Mouse (Mus musculus) right cerebral cortex, postnatal 4 days (tissue): ENCODE data around the gene Per1.
"Not testable (repeated sequence)": the region's sequence is repeated elsewhere in the genome, so short reads cannot be mapped to it uniquely, and the experiment has no call there.

Experiments
- DNase-seq: peaks from one replicate; pipeline ENCODE4 v3.0.0-alpha.2; 2022

Per1 gene

DNA sequence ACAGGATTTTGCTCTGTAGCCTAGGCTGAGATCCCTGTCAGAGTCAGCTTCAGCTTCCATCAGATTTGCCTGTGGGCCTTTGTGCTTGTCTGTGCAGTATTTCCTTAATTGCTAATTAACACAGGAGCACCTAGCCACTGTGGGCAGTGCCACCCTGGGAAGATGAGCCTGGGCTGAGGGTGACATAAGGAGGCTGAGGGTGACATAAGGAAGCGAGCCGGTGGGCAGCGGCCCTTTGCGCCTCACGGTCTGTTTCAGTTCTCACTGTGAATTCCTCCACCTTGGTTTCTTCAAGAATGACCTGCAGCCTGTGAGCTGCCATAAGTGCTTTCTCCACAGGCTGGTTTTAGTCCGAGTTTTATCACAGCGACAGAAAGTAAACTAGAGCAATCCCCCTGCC, 13.4 kb upstream of the Per1 start:
- no peak for DNase-seq

DNA sequence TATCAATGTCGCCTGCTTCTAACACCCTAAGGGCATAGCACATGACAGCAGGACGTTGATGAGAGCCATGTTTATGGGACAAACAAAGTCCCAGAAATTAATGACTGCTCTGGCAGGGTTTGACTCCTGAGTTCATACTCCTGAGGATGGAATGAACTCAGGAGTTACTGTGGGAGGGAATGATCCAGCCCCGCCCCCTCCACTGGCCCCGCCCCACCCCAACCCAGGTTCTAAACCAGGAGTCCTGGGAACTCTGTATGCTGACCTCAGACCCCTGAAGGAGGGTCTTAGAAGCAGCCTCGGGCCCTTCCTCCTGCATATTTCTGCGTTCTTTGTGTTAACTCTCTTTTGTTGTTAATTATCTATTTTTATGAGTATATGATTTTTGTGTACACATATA, 9.4 kb upstream of the Per1 start:
- DNase-seq = no peak

DNA sequence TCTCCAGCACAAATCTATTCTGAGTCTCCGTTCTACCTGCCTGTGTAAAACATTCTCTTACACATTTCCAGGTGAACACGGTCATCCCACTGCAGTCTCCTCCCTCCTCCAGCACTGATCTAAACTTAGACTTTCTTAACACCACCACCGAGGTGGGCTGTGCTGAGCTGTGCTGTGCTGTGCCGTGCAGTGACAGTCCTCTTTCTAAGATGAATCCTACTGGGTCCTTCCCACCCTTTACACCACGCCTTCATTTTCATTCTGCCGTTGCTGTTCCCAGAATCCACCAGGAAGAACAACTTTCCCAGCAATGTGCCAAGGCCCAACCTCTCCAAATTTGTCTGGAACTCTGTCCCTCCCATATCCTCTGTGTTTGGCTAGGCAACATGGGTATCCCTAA, 8.6 kb upstream of the Per1 start:
- DNase-seq = no peak

DNA sequence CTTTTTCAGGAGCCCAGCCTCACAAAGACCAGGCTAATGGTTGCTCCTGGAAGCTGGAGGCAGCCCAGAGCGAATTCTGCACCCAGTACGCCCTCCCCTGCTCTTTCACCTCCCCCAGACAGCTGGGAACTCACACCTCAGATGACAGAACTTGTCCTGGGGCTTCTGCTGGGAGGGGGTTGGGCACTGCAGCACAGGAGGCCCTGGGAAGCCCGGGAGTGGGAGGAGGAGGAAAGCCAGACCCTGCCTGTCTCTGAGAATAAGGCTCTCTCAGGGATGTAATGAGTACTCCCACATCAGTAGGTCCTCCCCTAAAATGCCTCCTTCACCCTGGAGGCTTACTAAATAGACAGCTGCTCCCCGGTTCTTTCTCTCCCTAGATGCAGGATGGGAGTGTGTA, 7.9 kb upstream of the Per1 start:
- no peak for DNase-seq

DNA sequence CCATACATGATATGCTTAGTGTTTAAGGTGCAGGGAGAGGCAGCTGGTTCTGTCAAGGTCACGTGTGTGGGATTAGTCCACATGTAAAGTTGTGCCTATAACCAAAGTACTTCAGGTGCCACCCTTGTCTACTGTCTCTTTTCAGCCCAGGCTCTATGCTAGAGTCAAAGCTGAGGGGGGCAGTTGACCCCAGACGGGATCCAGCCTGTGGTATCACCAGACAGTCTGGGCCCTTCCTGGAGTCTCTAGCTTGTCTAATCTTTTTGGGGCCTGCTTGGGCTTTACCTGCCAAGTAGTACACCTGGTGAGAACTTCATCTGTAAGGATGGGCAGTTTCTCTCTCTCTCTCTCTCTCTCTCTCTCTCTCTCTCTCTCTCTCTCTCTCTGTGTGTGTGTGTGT, 7.4 kb upstream of the Per1 start:
- DNase-seq = no peak

DNA sequence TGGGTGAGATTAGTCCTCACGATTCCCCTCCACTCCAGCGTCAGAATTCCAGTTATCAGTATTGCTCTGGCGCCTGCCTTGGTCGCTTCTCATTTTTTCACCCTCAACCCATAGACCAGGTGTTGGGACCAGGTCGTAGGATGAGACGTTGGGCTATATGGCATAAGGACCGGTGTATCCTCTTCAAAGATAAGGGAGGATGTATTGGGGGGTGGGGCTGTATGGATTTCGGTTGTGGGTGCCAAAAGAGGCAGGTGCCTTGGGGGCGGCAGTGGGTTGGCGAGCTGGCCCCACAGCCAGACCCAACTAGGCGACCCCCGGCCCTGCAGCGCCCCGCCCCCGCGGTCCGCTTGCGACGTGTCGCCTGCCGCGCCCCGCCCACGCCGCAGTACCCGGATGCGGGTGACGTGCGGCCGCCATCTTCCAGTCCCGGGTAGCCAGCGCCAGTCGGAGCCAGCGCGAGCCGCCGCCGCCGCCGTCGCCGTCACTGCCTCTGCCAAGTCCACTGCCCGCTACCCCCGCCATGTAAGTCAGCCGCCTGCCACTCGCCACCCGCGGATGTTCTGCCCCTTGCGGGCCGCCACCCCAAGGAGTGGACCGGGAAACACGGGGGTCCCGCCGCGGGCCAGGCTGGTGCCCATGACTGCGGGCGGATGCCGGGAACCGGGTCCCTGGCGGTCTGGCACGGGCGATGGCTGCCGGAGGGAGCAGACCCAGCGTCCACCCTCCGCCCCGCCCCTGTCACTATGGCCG, 6.7 kb upstream of the Per1 start, which contains the start of gene Vamp2:
Gene Vamp2 (plus strand): TSS at position 388 of the 753 bp plus-strand sequence.
- DNase-seq = peak; percentile 95

DNA sequence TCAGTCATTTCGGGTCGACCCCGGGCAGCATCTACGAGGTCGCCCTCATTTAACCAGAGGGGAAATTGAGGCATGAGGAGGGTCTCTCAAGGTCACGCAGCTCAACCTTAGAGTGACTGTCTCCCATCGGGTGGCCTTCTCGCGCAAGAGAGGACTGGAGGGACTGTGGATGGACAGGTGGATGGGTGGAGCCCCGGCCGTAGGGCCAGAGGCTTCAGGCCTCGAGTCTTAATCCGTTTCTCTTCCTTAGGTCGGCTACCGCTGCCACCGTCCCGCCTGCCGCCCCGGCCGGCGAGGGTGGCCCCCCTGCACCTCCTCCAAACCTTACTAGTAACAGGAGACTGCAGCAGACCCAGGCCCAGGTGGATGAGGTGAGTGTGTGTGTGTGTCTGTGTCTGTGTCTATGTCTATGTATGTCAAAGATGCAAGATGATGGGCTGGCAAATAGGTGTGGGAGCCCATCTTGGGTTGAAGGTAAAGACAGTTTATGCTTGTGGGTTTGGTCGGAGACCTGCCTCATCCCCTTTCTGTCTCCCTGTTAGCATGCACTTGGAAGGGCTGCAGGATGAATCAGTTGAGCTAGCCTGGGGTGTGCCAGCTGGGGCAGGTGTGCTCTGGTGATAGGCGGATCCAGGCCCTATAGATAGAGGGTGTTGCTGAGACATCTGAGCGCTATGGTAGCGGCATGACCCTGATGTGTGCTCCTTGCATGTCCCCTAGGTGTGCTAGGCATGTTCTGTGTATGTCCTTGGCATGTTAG, 6.0 kb upstream of the Per1 start:
- DNase-seq = no peak

DNA sequence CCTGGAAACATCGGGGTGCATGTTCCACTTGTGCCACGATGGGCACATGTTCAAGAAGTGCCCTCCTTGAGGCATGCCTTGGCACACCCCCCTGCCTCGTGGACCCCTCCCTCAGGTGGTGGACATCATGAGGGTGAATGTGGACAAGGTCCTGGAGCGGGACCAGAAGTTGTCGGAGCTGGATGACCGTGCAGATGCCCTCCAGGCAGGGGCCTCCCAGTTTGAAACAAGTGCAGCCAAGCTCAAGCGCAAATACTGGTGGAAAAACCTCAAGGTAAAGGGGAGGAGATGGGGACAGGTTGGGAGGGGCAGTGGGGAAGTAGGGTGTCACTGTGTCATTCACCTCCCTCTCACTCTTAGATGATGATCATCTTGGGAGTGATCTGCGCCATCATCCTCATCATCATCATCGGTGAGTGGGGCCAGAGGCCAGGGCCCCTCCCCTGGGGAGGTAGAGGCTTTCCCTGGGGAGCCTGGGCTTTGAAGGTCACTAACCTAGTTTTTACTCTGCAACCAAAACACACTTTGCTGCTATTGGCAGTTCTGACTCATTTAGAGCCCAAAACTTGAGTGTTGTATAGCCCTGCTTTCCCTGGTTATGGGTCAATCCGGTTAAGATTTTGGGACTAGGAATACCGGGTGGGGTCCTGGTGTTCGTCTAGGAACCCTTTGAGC, 5.3 kb upstream of the Per1 start:
- no peak for DNase-seq

DNA sequence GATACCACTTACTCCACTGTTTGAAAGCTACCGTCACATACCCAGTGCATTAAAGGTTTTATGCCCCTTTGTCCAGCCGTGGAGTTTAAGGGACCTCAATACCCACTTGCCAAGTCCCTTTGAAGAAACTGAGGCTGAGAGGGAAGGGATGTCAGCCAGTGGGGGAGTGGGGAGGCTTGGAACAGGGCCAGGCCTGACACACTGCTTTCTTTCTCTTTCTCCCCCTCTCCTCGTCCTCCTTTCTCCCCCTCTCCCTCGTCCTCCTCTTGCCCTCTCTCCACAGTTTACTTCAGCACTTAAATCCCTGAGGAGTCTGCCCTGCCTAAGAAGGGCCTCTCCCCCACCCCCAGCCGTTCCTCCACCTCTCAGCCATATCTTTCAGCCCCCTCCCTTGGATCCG, 4.7 kb upstream of the Per1 start:
- DNase-seq = no peak

DNA sequence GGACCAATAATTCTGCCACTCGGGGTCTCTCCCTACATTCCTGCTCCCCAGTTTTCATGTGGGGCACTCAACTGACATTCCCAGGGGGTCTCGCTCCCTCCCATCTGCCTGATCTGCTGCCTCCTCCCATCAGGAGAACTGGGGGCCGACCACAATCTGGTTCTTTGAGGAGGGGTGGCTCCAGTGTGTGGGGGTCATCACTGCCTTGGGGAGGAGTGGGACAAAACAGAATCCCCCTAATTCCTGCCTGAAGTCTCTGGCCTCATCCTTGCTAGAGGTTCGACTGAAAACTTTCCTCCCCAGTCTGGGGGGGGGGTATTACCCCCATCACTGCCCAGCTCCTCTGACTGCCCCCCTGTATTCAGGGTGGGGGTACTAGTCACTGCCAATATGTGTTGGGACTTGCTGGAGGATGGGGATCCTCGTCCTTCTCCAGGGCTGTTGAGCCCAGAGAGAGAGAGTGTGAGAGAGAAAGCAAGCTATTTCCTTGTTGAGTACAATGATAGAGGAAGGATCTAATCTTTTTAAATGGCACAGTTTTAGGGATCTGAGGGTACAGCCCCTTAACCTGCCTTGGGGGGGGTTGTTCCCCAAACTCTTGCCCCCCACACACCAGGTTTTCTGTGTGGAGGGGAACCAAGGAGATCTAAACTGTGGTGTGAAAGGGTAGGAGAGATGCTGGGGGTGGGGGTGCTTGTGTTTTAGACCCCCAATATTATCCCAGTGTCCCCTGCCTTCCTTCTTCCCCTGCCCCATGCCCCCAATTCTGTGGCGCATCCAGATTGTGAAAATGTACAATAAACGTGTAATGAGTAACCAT, 3.2 kb upstream of the Per1 start:
- DNase-seq = no peak

DNA sequence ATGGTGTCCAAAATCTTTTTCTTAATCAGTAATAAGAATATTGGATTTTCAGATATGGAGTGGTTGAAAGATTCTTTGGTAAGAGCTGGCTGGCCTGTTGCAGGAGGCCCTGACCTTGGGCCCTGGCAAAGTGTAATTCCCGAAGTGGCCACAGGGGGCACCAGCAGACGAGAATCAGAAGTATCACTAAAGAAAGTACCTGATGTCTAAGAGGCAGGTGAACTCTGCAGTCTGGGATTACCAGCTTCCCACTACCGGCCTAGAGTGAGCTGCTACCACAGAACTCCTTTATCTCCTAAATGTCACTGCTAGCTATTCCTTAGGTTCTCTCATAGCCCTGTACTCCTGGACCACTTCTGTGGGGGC, 2.6 kb upstream of the Per1 start:
- DNase-seq = peak; percentile 83

DNA sequence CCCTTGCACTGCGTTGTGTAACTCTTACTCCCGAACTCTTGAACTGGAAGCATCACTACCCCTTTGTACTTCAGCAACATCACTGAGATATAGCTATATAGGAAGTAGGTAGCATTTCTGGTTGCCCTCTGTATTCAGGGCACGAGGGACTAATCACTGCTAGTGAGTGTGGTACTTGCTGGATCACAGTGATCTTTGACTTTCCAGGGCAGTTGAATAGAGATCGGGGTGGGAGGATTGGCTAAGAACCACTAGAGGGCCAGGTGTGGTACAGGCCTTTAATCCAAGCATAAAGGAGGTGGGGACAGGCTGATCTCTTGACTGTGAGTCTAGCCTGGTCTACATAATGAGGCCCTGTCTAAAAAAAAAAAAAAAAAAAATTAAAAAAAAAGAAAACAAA, 2.1 kb upstream of the Per1 start:
- DNase-seq = no peak

DNA sequence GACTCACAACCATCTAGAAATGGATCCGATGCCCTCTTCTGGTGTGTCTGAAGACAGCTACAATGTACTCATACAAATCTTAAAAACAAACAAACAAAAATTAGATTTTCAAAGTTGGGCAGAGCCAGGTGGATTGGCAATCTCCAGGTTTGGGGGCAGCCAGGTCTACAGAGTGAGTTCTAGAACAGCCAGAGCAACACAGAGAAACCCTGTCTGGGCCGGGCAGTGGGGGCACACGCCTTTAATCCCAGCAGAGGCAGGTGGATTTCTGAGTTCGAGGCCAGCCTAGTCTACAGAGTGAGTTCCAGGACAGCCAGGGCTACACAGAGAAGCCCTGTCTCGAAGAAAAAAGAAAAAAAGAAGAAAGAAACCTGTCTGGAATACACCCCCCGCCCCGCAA, 1.2 kb upstream of the Per1 start:
- not testable (repeated sequence) for DNase-seq

DNA sequence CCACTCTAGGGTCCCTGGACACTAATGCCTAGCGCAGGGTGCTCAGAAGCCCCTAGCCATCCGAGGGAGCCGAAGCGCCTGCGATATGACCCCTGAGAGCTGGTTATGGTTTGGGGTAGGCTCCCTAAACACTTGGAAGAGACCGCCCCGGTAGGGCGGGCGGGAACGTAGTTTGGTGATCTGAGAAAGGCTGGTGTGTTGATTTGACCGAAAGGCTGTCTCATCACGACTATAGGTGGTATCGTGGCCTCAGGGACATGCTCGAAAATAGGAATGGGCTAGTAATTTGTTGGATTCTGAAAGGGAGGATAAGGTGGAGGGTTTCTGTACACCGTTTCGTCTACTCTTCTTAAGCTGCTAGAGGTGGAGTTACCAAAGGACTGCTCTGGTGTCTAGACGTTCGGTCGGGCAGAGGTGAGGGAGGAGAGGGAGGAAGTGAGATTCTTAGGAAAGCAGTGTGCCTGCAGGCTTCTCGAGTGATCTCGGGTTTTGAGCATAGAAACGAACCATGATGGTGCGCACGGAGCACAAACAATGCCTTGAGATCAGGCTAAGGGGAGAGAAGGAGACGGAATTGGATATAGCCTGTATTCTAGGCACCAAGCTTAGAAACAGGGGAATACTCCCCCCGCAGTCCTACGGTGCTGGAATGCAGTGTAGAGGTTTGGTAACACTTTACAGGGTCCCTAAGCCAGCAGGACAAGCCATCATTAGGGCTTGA, 654 bp downstream of the Per1 start:
- peak; percentile 5 for DNase-seq

DNA sequence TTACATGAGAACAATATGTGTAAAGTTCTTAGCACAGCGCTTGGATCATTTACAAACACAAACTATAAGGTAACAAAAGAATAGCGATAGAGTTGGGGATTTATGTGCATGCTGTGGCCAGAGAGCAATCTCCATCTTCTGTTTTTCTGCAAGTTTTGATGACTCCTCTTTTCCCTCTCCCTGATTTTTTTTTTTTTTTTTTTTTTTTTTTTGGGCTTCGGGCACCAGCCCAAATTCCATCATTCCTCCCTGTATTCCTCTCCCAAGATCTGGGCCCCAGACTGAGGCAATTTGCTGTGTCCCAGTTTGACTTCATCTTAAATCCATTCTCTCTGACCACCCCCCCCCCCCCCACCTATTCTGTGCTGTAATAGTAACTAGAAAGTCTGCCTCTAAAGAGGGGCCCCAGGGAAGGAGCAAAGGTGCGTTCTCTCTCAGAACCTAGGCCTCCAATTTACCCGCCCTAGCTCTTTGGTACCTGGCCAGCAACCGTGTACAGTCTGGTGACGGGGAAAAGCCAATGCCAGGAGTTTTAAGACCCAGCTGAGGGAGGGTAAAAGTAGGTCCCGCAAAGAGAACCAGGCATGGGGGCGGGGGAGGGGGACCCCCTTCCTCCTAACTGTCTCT, 1.5 kb downstream of the Per1 start:
- DNase-seq = no peak

DNA sequence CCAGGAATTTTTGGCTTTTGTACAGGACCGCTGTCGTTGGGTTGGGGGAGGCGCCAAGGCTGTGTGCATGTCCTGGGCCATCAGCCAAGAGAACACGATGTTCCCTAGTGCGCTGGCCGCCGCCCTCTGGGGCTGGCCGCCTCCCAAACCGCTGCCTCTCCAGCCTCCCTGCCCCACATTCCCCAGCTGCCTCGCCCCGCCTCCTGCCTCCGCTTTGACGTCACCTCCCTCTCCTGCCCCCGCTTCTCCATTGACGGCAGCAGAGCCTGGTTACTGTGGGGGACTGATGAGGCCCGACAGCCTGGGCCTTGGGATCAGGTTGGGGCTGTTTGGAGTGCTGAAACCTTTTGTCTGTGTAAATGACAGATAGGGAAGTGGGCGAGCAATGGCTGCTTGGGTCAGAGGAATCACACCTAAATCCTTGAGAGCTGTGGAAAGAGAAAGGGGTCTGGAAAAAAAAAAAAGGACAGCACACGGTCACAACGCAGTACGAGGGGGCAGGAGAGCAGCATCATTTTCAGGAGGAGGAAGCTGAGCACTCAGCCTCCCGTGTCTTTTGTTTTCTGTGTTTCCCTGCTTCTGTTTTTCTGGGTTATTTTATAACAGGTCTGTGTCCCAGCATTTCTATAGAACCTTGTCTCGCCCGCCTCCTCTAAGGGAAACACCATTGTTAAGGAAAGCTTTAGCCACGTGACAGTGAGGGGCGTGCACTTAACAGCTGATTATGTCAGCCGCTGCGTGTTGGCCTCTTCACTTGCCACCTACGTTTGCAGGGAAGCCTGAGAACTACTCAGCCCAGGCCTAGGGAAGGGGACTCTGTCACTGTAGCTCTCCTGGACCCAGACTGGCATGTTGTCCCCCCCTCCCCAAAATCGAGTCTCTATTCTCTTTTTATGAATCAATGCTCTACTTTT, 2.2 kb downstream of the Per1 start:
- DNase-seq = peak; percentile 89

DNA sequence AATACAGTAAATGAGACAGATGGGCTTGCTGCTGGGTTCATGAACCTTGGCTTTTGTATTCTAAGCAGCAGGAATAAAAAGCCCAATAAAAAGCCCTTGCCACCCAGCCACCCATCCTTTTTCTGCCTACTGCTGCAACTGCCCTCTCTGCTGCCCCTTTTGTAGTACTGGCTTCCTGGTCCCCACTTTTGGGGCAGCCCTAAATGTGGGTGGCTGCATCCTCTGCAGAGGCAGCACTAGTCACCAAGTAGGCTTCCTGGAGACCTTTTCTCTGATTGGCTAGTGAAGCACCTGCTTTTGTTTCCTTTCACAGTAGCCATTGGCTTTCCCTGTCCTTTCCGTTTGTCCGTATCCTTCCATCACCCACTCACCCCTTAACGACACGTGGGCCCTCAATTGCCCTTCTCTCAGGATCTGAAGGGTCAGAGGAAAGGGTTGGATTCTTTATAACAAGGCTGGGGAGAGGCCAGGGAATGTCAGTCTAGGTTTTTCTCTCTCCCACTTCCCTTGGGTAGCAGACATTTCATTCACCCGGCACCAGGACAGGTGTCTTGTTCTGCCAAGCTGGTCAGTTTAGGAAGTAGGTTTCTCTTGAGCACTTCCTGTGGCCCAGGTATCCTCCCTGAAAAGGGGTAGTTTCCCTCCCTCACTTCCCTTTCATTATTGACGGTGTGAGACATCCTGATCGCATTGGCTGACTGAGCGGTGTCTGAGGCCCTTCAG, 3.2 kb downstream of the Per1 start:
- peak; percentile 3 for DNase-seq

DNA sequence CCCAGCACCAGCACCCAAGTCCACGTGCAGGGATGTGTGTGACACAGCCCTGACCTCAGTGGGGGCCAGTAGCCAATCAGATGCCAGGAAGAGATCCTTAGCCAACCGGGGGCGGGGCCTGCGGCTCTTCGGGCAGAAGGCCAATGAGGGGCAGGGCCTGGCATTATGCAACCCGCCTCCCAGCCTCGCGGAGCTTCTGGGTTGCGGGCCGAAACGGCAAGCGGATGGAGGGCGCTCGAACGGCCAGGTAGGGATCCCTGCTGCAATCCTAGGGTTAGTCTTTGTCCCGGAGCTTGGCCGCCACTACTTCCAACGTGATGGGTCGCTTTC, 3.7 kb downstream of the Per1 start:
- DNase-seq = peak; percentile 87

DNA sequence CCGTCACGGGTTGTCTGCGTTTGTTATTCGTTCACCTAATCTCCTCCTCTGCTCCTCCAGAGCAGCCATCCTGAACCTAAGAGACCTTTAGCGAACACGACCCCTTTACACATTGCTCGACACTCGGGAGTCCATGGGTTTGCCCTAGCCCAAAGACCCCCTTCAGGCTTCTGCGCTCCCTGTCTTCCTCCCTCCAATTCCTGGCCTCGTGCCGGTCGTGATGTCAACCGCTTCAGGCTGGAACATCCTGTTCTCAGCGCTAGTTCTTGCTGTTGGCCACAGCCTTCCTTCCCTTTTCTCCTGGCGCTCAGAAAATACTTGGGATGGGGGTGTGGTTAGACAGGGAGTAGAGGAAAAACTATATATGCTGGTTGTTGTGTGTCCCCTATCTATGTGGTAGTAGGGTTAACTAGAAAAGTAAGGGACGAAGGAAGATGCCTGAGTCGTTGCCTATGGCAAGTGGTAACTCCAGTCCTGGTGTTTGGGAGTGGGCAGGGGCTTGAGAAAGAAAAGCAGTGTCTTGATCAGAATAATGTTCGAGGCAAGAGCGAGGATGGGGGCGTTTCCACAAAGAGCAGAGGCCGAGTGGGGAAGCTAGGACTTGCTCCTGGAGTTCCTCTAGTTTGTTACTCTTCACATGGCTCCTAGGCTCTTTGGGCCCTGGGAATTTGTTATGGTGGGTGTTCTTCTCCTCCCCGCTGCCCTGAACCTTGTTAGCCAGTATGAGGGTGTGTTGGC, 4.3 kb downstream of the Per1 start:
- DNase-seq = peak; percentile 72
